Mouse (Mus musculus) G1E-ER4 (cell line): ENCODE measurements around the gene Rab3ip. TPM values are rescaled to one million over a fixed set of nuclear protein-coding genes. Genes with fewer than 3 reads are reported as not detected.

Experiments
- GATA1 ChIP-seq: IDR thresholded peaks from one replicate; pipeline ENCODE4 v1.8.0; 2012; ENCODE audit warnings: low read length, inconsistent platforms
- polyA plus RNA-seq: library from polyadenylated mRNA; stranded (reverse); fragments of >175 nt; gene quantifications from 2 replicates; pipeline ENCODE4 v1.2.3, GENCODE M21; 2012

The Rab3ip gene
- polyA plus RNA-seq: 16.3 and 21.2 TPM in 2 replicates

- TF ChIP-seq GATA1: no peak
Measured at GRCm38 (mm10) chr10:116950009-116950769, at the start of gene Rab3ip. Rab3ip (minus strand) TSS chr10:116950769.

GRCm38 (mm10) chr10:116998716-116999455 lies 48.3 kb upstream of the Rab3ip start:
- no peak for TF ChIP-seq GATA1

- TF ChIP-seq GATA1: no peak
Measured at GRCm38 (mm10) chr10:116996236-116996600, 45.6 kb upstream of the Rab3ip start.

- no peak for TF ChIP-seq GATA1
Measured at GRCm38 (mm10) chr10:116995584-116996235, 45.1 kb upstream of the Rab3ip start.

- TF ChIP-seq GATA1: no peak
Measured at GRCm38 (mm10) chr10:116995162-116995561, 44.6 kb upstream of the Rab3ip start.

- TF ChIP-seq GATA1: no peak
Measured at GRCm38 (mm10) chr10:116993971-116994370, 43.4 kb upstream of the Rab3ip start.

- TF ChIP-seq GATA1: no peak
Measured at GRCm38 (mm10) chr10:116986264-116987082, 35.9 kb upstream of the Rab3ip start, which contains the start of gene Best3. Best3 (plus strand) TSS chr10:116986314.

- no peak for TF ChIP-seq GATA1
Measured at GRCm38 (mm10) chr10:116984836-116985235, 34.3 kb upstream of the Rab3ip start.

GRCm38 (mm10) chr10:116982526-116982925 lies 32.0 kb upstream of the Rab3ip start:
- TF ChIP-seq GATA1: no peak

- no peak for TF ChIP-seq GATA1
Measured at GRCm38 (mm10) chr10:116980888-116981287, 30.3 kb upstream of the Rab3ip start.

GRCm38 (mm10) chr10:116980273-116980672 lies 29.7 kb upstream of the Rab3ip start:
- no peak for TF ChIP-seq GATA1

GRCm38 (mm10) chr10:116978841-116979240 lies 28.3 kb upstream of the Rab3ip start:
- TF ChIP-seq GATA1: no peak

- no peak for TF ChIP-seq GATA1
Measured at GRCm38 (mm10) chr10:116977858-116978257, 27.3 kb upstream of the Rab3ip start.

GRCm38 (mm10) chr10:116977455-116977854 lies 26.9 kb upstream of the Rab3ip start:
- no peak for TF ChIP-seq GATA1

- no peak for TF ChIP-seq GATA1
Measured at GRCm38 (mm10) chr10:116972509-116972908, 21.9 kb upstream of the Rab3ip start, which contains the start of gene Gm10271. Gm10271 (minus strand) TSS chr10:116972609.
